Mouse (Mus musculus): ENCODE results near the gene Plaa. TPM values are rescaled to one million over a fixed set of nuclear protein-coding genes. Genes with fewer than 3 reads are reported as not detected.
A peak's percentile ranks its signal among the peaks of the same experiment; 100 is the strongest.

The Plaa gene
- polyA plus RNA-seq, 1 experiment: not detected

DNA sequence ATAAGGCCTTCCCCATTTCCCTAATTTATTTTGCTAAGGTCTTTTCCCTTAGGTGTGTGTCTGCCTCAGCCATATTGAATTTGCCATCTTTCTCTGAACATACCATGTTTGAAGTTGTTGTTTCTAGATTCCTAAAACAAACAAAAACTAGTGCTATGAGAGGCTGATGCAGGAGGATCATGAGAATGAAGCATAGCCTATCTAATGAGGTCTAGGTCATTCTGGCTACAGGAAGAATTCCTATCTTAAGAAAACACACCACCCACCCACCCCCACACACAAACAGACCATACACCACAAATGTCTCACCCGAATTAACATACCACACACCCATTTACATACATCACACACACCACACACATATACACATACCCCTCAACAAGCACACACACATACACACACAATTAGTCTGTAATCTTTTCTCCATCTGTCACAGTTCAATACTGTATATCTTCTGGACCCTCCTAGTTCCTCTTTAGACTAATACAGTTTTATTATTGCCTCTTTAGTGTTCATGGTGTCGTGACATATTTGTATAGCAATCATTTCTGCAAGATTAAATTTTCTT is 1.5 kb upstream of the Plaa start:
- Histone ChIP-seq H3K4me1 (ENCODE audit: control insufficient read depth, insufficient read depth, low read length) (no peaks in the 10 kb centered on the region), H3K27ac (ENCODE audit: insufficient read depth, low read depth, low read length) (no peak overlapping the region), H3K4me3 (ENCODE audit: insufficient read depth, low read depth, low read length) (no peak overlapping the region)
- no peak for TF ChIP-seq CTCF (IDR thresholded peaks at IDR 0.05; ENCODE audit: insufficient read depth, low read depth, low read length)
- TF ChIP-seq POLR2A (IDR thresholded peaks at IDR 0.05; ENCODE audit: insufficient read depth, low read depth, low read length): no peak
- WGBS: 95% methylated on average over 2 of the region's 2 CpGs

DNA sequence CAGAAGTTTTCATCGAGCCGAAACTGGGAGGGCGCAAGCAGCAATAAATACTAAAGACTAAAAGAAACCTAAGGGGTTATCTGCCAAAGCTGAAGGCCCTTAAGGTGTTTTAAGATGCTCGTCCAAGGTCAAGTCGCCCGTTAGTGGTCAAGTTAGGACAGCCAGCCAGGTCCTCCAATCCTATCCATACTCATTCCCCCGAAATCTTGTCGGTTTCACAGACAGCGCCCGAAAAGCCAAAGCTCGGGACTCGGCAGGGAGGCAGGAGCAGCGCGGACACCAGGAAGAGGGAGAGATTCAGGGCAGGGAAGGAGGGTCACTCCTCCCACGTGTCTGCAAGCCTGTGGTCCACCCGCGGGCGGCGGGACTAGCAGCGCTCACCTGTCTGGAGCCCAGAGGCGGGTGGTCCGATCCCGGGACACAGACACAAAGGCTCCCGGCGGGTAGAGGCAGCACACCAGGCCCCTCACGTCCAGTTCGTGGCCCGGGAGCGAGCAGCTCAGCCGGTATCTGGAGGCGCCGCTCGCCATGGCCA is 481 bp downstream of the Plaa start:
- H3K4me1 ChIP-seq (ENCODE audit: control insufficient read depth, insufficient read depth, low read length): no peaks in the 10 kb centered on the region
- H3K27ac ChIP-seq (ENCODE audit: insufficient read depth, low read depth, low read length): peak overlapping the region; percentile 27; the same call in 1 of the 2 replicates
- WGBS: under 1% methylated on average over 33 of the region's 33 CpGs
- H3K4me3 ChIP-seq (ENCODE audit: insufficient read depth, low read depth, low read length): peak overlapping the region; percentile 85
- no peak for TF ChIP-seq CTCF (IDR thresholded peaks at IDR 0.05; ENCODE audit: insufficient read depth, low read depth, low read length)
- TF ChIP-seq POLR2A (IDR thresholded peaks at IDR 0.05; ENCODE audit: insufficient read depth, low read depth, low read length): no peak

DNA sequence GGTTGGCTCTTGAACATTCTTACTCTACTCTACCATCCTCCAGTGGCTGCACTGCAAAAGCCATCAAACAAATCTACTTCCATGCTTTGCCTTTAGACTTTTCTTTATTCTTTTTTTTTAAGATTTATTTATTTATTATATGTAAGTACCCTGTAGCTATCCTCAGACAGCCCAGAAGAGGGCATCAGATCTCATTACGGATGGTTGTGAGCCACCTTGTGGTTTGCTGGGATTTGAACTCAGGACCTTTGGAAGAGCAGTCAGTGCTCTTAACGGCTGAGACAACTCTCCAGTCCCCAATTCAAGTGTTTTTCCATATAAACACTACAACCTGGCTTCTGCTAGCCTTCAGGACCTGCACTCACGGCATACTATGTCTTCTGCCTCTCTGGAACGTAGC is 1.6 kb downstream of the Plaa start:
- 85% methylated on average over 4 of the region's 4 CpGs for WGBS
- H3K4me3 ChIP-seq (ENCODE audit: insufficient read depth, low read depth, low read length): no peak overlapping the region
- no peak overlapping the region for H3K27ac ChIP-seq (ENCODE audit: insufficient read depth, low read depth, low read length)
- H3K4me1 ChIP-seq (ENCODE audit: control insufficient read depth, insufficient read depth, low read length): no peaks in the 10 kb centered on the region
- TF ChIP-seq POLR2A (IDR thresholded peaks at IDR 0.05; ENCODE audit: insufficient read depth, low read depth, low read length) (no peak), CTCF (IDR thresholded peaks at IDR 0.05; ENCODE audit: insufficient read depth, low read depth, low read length) (no peak)

DNA sequence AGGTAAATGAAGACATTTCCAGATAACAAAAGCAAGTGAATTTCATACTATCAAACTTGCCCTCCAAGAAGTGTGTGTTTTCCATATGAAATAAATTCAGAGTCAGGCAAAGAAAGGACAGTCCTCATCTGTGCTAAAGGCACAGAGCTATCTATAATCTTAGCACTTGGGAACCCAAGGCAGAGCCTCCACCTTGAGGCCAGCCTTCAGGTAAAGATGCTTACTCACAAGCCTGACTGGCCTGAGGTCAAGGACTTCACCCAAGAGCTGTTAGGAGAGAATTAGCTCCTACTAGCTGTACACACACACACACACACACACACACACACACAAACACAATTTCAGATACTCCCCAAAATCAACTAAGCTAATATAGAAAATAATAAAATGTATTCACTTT is 10.3 kb downstream of the Plaa start:
- no peak overlapping the region for H3K4me3 ChIP-seq (ENCODE audit: insufficient read depth, low read depth, low read length)

DNA sequence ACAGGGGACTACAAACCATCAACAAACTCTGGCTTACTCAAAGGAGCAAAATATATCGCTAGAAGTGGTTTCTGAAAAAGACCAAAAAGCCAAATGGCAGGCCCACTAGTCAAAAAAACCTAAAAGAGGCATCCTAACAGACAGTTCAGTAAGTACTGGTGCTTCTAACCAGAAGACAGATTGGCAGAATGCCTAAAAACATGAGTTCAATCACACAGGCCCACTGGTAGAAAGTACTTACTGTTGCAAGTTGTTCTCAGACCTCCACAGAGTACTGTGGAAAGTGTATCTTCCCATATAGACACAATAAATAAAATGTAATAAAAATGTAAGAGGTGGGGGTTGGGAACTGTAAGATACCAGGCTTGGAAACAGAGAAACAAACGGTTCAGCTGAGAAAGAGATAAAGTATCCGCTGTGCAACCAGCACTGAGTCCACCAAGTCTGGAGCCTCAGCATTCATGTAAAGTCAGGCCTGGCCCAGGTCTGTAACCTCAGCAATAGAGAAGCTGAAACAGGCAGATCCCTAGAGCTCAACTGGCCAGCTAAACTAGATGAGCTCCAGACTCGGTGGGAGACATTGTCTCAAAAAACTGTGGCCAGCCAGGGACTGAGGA is 11.2 kb downstream of the Plaa start:
- H3K4me1 ChIP-seq (ENCODE audit: control insufficient read depth, insufficient read depth, low read length): no peaks in the 10 kb centered on the region
- H3K4me3 ChIP-seq (ENCODE audit: insufficient read depth, low read depth, low read length): no peak overlapping the region
- no peak overlapping the region for H3K27ac ChIP-seq (ENCODE audit: insufficient read depth, low read depth, low read length)
- 73% methylated on average over 4 of the region's 4 CpGs for WGBS
- TF ChIP-seq POLR2A (IDR thresholded peaks at IDR 0.05; ENCODE audit: insufficient read depth, low read depth, low read length): no peak
- no peak for TF ChIP-seq CTCF (IDR thresholded peaks at IDR 0.05; ENCODE audit: insufficient read depth, low read depth, low read length)

More for the DNA sequence above, 10.3 kb downstream of the Plaa start:
- no peak overlapping the region for H3K27ac ChIP-seq (ENCODE audit: insufficient read depth, low read depth, low read length)
- no peaks in the 10 kb centered on the region for H3K4me1 ChIP-seq (ENCODE audit: control insufficient read depth, insufficient read depth, low read length)
- TF ChIP-seq POLR2A (IDR thresholded peaks at IDR 0.05; ENCODE audit: insufficient read depth, low read depth, low read length): no peak
- TF ChIP-seq CTCF (IDR thresholded peaks at IDR 0.05; ENCODE audit: insufficient read depth, low read depth, low read length): no peak

DNA sequence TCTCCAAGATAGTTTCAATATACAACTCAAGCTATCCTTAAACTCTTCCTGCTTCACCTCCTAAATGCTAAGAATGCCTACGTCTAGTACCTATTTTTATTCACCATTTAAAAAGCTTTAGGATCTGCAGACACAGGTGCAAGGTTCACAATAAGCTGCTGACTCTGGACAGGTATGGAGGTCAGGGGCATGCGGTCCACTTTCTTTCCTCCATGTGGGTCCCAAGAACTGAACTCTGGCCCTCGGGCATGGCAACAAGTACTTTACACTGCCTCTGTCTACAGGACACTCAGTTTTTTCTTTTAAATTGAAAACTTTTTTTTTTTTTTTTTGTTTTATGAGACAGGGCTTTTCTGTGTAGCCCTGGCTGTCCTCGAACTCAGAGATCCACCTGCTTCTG is 30.4 kb downstream of the Plaa start:
- no peak for TF ChIP-seq POLR2A (IDR thresholded peaks at IDR 0.05; ENCODE audit: insufficient read depth, low read depth, low read length)
- TF ChIP-seq CTCF (IDR thresholded peaks at IDR 0.05; ENCODE audit: insufficient read depth, low read depth, low read length): no peak
- Histone ChIP-seq H3K27ac (ENCODE audit: insufficient read depth, low read depth, low read length) (no peak overlapping the region), H3K4me3 (ENCODE audit: insufficient read depth, low read depth, low read length) (no peak overlapping the region), H3K4me1 (ENCODE audit: control insufficient read depth, insufficient read depth, low read length) (no peaks in the 10 kb centered on the region)
- 92% methylated on average over 4 of the region's 4 CpGs for WGBS

DNA sequence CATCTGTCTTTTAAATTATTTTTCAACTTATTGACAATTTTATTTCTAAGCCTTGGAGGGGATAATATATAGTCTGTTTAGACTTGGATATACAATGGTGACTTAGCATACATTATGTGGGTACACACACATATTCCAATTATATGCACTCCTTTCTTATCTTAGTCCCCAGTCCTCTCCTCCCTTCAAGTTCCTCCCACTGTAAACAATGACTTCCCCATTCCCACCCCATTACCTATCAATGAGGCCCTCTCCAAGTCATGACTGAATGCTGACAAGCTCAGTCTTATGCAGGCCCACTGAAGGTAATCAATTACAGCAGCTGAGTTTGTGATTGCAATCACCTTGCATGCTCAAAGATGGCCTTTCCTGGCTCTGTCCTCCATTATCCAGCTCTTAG is 38.7 kb downstream of the Plaa start:
- H3K27ac ChIP-seq (ENCODE audit: insufficient read depth, low read depth, low read length): no peak overlapping the region
- no peaks in the 10 kb centered on the region for H3K4me1 ChIP-seq (ENCODE audit: control insufficient read depth, insufficient read depth, low read length)
- TF ChIP-seq CTCF (IDR thresholded peaks at IDR 0.05; ENCODE audit: insufficient read depth, low read depth, low read length) (no peak), POLR2A (IDR thresholded peaks at IDR 0.05; ENCODE audit: insufficient read depth, low read depth, low read length) (no peak)
- no peak overlapping the region for H3K4me3 ChIP-seq (ENCODE audit: insufficient read depth, low read depth, low read length)

DNA sequence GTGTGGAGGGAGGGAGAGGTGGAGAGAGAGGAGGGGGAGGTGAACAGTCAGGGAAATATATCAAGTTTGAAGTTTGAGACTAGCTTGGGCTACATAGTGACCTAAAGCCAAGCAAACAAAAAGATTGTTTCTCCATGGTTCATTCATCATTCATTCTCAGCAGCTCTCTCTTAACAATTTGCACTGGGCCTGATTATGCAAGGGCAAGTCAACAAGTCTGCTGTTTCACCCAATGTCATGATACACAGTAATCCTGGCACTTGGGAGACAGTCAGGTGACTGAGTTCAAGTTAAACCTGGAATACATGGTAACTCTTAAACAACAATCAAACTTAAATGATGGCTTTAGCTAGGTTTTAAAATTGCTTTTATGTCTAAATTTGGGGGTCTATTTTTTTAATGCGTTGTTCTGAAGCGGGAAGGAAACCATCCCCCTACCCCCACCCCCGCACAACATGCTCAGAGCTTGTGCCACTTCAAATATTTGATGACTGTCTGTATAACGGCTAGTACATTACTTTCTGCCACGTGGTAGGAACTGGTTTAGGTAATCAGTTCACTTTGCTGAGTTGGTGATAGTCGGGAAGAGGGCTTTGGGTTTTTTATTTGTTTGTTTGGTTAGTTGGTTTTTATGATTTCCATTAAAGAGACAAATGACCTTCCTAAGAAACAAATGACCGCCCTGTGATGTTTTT is 40.9 kb downstream of the Plaa start:
- H3K4me1 ChIP-seq (ENCODE audit: control insufficient read depth, insufficient read depth, low read length): no peaks in the 10 kb centered on the region
- WGBS: 79% methylated on average over 7 of the region's 7 CpGs
- TF ChIP-seq POLR2A (IDR thresholded peaks at IDR 0.05; ENCODE audit: insufficient read depth, low read depth, low read length) (no peak), CTCF (IDR thresholded peaks at IDR 0.05; ENCODE audit: insufficient read depth, low read depth, low read length) (no peak)
- no peak overlapping the region for H3K27ac ChIP-seq (ENCODE audit: insufficient read depth, low read depth, low read length)
- no peak overlapping the region for H3K4me3 ChIP-seq (ENCODE audit: insufficient read depth, low read depth, low read length)

DNA sequence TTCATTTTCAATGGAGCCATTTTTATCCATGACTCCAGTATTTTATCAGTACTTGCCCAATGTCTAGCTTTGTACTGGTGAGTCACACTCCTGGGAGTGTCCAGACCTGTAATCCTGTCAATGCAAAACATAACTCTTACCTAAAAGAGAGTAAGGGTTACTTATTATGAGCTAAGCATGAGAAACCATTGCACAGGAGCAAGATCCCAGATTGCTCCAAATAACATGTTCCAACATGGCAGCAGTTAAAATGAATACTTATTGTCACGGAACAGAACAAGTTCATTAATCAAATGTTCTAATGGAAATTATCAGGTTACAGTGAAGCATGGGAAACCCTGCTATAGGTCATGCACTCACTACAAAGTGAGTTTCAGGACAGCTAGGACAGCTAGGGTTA is 42.7 kb downstream of the Plaa start:
- Histone ChIP-seq H3K4me3 (ENCODE audit: insufficient read depth, low read depth, low read length) (no peak overlapping the region), H3K27ac (ENCODE audit: insufficient read depth, low read depth, low read length) (no peak overlapping the region), H3K4me1 (ENCODE audit: control insufficient read depth, insufficient read depth, low read length) (no peaks in the 10 kb centered on the region)
- WGBS: 87% methylated on average over 1 of the region's 1 CpGs
- TF ChIP-seq CTCF (IDR thresholded peaks at IDR 0.05; ENCODE audit: insufficient read depth, low read depth, low read length): no peak
- TF ChIP-seq POLR2A (IDR thresholded peaks at IDR 0.05; ENCODE audit: insufficient read depth, low read depth, low read length): no peak

Data from olfactory bulb, adult 2 months (tissue).